Mouse (Mus musculus) CH12F3 (cell line): ENCODE results near the gene Col4a2.

ENCODE experiments used
- in situ Hi-C: fragments of 300-500 bp; cut with MboI; formaldehyde crosslinking; loops from 2 replicates; pipeline ENCODE4 v1.14.3; 2020; ENCODE audit warnings: low sequenced_read_pairs

The Col4a2 gene

GRCm38 (mm10) chr8:11354800-11355451 is 42.3 kb downstream of the Col4a2 start:
- in situ Hi-C loops: no loop called here

GRCm38 (mm10) chr8:11355900-11356299 is 43.3 kb downstream of the Col4a2 start:
- in situ Hi-C loops: no loop called here

- in situ Hi-C loops: no loop called here
These were observed 44.2 kb downstream of the Col4a2 start for GRCm38 (mm10) chr8:11356776-11357175.

GRCm38 (mm10) chr8:11357921-11358436 is 45.4 kb downstream of the Col4a2 start:
- in situ Hi-C loops: no loop called here

- in situ Hi-C loops: no loop called here
These were observed 47.2 kb downstream of the Col4a2 start for GRCm38 (mm10) chr8:11359846-11360245.

GRCm38 (mm10) chr8:11361546-11362277 is 49.1 kb downstream of the Col4a2 start:
- in situ Hi-C loops: no loop called here

GRCm38 (mm10) chr8:11362278-11363214 is 49.9 kb downstream of the Col4a2 start:
- in situ Hi-C loops: no loop called here

- in situ Hi-C loops: no loop called here
These were observed 50.9 kb downstream of the Col4a2 start for GRCm38 (mm10) chr8:11363340-11364126.

GRCm38 (mm10) chr8:11366251-11366650 is 53.6 kb downstream of the Col4a2 start:
- in situ Hi-C loops: no loop called here

- in situ Hi-C loops: no loop called here
These were observed 54.1 kb downstream of the Col4a2 start for GRCm38 (mm10) chr8:11366741-11367140.

GRCm38 (mm10) chr8:11367670-11368069 is 55.1 kb downstream of the Col4a2 start:
- in situ Hi-C loops: no loop called here

GRCm38 (mm10) chr8:11369526-11370203 is 57.1 kb downstream of the Col4a2 start:
- in situ Hi-C loops: no loop called here

- in situ Hi-C loops: no loop called here
These were observed 58.7 kb downstream of the Col4a2 start for GRCm38 (mm10) chr8:11371347-11371746.

- in situ Hi-C loops: no loop called here
These were observed 59.5 kb downstream of the Col4a2 start for GRCm38 (mm10) chr8:11372080-11372479.

- in situ Hi-C loops: no loop called here
These were observed 61.2 kb downstream of the Col4a2 start for GRCm38 (mm10) chr8:11373643-11374325.

- in situ Hi-C loops: no loop called here
These were observed 61.9 kb downstream of the Col4a2 start for GRCm38 (mm10) chr8:11374326-11375076.

GRCm38 (mm10) chr8:11375749-11376438 is 63.3 kb downstream of the Col4a2 start:
- in situ Hi-C loops: no loop called here
